Mouse (Mus musculus): ENCODE results near the gene Npc2. TPM values are rescaled to one million over a fixed set of nuclear protein-coding genes. Genes with fewer than 3 reads are reported as not detected.

The Npc2 gene
- polyA plus RNA-seq, 1 experiment: 677 TPM

DNA sequence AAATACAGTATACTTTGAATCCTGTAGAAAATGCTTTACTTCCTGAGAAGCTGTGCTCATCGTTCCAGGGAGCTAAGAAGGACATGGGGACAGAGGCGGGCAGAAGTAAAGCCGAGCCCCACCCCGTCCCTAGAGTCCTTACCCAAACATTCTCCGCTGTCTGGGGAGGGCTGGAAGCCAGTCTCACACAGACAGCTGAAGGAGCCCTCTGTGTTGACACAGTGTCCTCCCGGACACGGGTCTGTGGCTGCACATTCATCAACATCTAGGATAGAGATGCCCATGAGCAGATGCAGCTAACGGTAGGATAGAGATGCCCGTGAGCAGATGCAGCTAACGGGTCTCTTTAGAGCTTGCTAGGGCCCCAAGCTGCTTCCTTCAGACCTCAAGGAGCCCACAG lies 17.9 kb upstream of the Npc2 start:
- no peaks in the 10 kb centered on the region for H3K4me1 ChIP-seq (ENCODE audit: control insufficient read depth, insufficient read depth, low read length)
- H3K4me3 ChIP-seq (ENCODE audit: insufficient read depth, low read length): no peak overlapping the region
- no peak overlapping the region for H3K27ac ChIP-seq (ENCODE audit: insufficient read depth, low read depth, low read length)
- no peak for TF ChIP-seq CTCF (IDR thresholded peaks at IDR 0.05; ENCODE audit: low read depth, low read length)
- TF ChIP-seq POLR2A (IDR thresholded peaks at IDR 0.05; ENCODE audit: borderline replicate concordance, low read depth, low read length): no peak; the same call in 1 of the 2 replicates

- Histone ChIP-seq H3K4me1 (ENCODE audit: control insufficient read depth, insufficient read depth, low read length) (no peaks in the 10 kb centered on the region; the same call in 1 of the 2 replicates), H3K4me3 (ENCODE audit: insufficient read depth, low read length) (no peak overlapping the region), H3K27ac (ENCODE audit: insufficient read depth, low read depth, low read length) (no peak overlapping the region)
- TF ChIP-seq POLR2A (IDR thresholded peaks at IDR 0.05; ENCODE audit: borderline replicate concordance, low read depth, low read length) (no peak), CTCF (IDR thresholded peaks at IDR 0.05; ENCODE audit: low read depth, low read length) (no peak)
These were observed 13.1 kb upstream of the Npc2 start for GRCm38 (mm10) chr12:84786091-84786490.

GRCm38 (mm10) chr12:84784604-84785381 lies 11.8 kb upstream of the Npc2 start:
- TF ChIP-seq POLR2A (IDR thresholded peaks at IDR 0.05; ENCODE audit: borderline replicate concordance, low read depth, low read length) (no peak), CTCF (IDR thresholded peaks at IDR 0.05; ENCODE audit: low read depth, low read length) (peak; percentile 85)
- Histone ChIP-seq H3K27ac (ENCODE audit: insufficient read depth, low read depth, low read length) (no peak overlapping the region), H3K4me1 (ENCODE audit: control insufficient read depth, insufficient read depth, low read length) (no peaks in the 10 kb centered on the region; the same call in 1 of the 2 replicates), H3K4me3 (ENCODE audit: insufficient read depth, low read length) (no peak overlapping the region)

- no peak overlapping the region for H3K27ac ChIP-seq (ENCODE audit: insufficient read depth, low read depth, low read length)
- peaks cover 4% of the 10 kb centered on the region for H3K4me1 ChIP-seq (ENCODE audit: control insufficient read depth, insufficient read depth, low read length)
- H3K4me3 ChIP-seq (ENCODE audit: insufficient read depth, low read length): no peak overlapping the region
- TF ChIP-seq POLR2A (IDR thresholded peaks at IDR 0.05; ENCODE audit: borderline replicate concordance, low read depth, low read length) (no peak), CTCF (IDR thresholded peaks at IDR 0.05; ENCODE audit: low read depth, low read length) (no peak)
These were observed 3.3 kb upstream of the Npc2 start for GRCm38 (mm10) chr12:84776229-84776628.

- TF ChIP-seq CTCF (IDR thresholded peaks at IDR 0.05; ENCODE audit: low read depth, low read length) (no peak), POLR2A (IDR thresholded peaks at IDR 0.05; ENCODE audit: borderline replicate concordance, low read depth, low read length) (no peak)
- Histone ChIP-seq H3K4me1 (ENCODE audit: control insufficient read depth, insufficient read depth, low read length) (peaks cover 19% of the 10 kb centered on the region), H3K27ac (ENCODE audit: insufficient read depth, low read depth, low read length) (no peak overlapping the region), H3K4me3 (ENCODE audit: insufficient read depth, low read length) (no peak overlapping the region)
These were observed 1.4 kb upstream of the Npc2 start for GRCm38 (mm10) chr12:84774376-84774775.

DNA sequence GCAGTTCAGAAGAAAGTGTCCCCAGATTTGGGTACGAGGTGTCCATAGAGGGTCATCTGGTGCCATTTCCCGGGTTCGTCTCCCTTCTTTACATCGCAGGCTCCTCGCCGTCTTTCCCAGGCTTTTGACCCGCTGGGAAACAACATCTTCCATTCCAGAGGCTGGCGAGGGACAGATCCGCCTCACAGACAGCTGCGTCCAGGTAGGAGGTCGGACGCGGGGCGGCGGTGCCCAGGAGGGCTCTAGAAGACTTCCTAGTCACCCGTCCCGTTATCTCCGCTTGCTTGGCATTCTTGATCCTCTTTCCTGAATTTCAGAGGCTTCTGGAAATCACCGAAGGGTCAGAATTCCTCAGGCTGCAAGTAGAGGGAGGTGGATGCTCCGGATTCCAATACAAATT lies 524 bp upstream of the Npc2 start:
- TF ChIP-seq CTCF (IDR thresholded peaks at IDR 0.05; ENCODE audit: low read depth, low read length) (no peak), POLR2A (IDR thresholded peaks at IDR 0.05; ENCODE audit: borderline replicate concordance, low read depth, low read length) (no peak)
- peak overlapping the region; percentile 75 for H3K4me3 ChIP-seq (ENCODE audit: insufficient read depth, low read length)
- H3K27ac ChIP-seq (ENCODE audit: insufficient read depth, low read depth, low read length): peak overlapping the region; percentile 14
- H3K4me1 ChIP-seq (ENCODE audit: control insufficient read depth, insufficient read depth, low read length): peaks cover 27% of the 10 kb centered on the region

DNA sequence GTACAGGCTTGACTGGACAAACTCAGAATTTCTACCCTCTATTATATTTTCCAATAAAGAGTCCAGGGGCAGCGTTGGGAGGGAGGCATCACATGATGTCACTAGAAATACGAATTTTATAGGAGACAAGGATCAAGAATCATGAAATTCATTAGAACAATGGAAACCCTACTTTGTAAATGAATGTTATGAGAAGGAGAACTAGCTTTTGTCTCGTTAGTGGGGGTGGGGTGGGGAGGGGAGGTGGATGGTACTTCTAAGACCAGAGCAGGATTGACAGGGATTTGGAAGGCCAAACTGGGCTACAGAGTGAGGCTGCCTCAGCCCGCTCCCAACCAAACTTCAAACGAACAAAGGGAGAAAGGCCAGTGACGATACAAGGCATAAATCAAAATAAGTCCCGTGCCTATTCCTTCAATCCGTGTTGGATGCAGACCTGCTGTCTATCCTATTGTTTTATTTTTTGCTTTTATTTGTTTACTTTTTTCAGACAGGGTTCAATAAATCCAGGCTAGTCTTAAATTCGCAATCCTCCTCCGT lies 901 bp downstream of the Npc2 start:
- TF ChIP-seq POLR2A (IDR thresholded peaks at IDR 0.05; ENCODE audit: borderline replicate concordance, low read depth, low read length) (no peak), CTCF (IDR thresholded peaks at IDR 0.05; ENCODE audit: low read depth, low read length) (no peak)
- Histone ChIP-seq H3K4me1 (ENCODE audit: control insufficient read depth, insufficient read depth, low read length) (peaks cover 39% of the 10 kb centered on the region), H3K4me3 (ENCODE audit: insufficient read depth, low read length) (peak overlapping the region; percentile 95), H3K27ac (ENCODE audit: insufficient read depth, low read depth, low read length) (peak overlapping the region; percentile 99)

DNA sequence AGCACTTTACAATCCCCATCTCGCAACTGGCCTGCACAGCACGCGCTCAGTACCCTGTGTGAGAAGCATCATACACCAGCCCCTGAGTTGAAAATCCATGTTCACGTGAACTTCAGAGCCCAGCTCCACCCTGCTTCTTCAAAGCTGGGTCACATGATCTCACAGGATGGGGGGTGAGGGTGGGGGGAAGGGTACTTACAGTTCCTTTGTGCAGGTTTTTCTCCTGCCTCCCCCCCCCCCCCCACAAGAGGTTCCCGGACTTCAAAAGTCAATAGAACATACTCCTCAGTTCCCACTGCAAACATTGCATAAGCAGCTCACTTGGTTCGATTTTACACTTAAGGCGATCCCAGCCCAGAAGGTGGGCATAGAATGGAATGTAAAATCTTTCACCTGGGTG lies 3.3 kb downstream of the Npc2 start:
- Histone ChIP-seq H3K4me1 (ENCODE audit: control insufficient read depth, insufficient read depth, low read length) (peaks cover 62% of the 10 kb centered on the region), H3K27ac (ENCODE audit: insufficient read depth, low read depth, low read length) (no peak overlapping the region)

DNA sequence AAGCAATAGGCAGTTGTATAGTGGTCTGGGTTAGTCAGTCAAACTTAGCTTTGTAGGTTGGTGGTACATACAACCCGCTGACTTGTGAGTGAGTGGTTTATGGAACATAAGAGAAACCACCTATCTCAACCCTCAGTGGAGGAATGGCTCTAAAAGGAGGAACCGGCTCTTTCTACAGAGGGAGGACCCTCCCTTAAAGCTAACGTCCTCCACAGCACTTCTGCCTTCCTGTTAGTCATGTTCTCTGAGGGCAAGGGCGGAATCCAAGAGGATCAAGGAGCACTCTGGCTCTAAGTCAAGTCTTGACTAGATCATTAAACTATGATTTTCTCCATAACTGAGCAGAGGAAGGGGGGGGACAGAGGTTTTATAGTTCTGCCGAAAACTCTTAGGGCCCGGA lies 5.4 kb downstream of the Npc2 start:
- no peak for TF ChIP-seq CTCF (IDR thresholded peaks at IDR 0.05; ENCODE audit: low read depth, low read length)
- TF ChIP-seq POLR2A (IDR thresholded peaks at IDR 0.05; ENCODE audit: borderline replicate concordance, low read depth, low read length): no peak
- peak overlapping the region; percentile 65 for H3K27ac ChIP-seq (ENCODE audit: insufficient read depth, low read depth, low read length)
- peaks cover 79% of the 10 kb centered on the region for H3K4me1 ChIP-seq (ENCODE audit: control insufficient read depth, insufficient read depth, low read length)
- H3K4me3 ChIP-seq (ENCODE audit: insufficient read depth, low read length): peak overlapping the region; percentile 18; the same call in 1 of the 2 replicates

More for the DNA sequence above, 3.3 kb downstream of the Npc2 start:
- TF ChIP-seq CTCF (IDR thresholded peaks at IDR 0.05; ENCODE audit: low read depth, low read length) (no peak), POLR2A (IDR thresholded peaks at IDR 0.05; ENCODE audit: borderline replicate concordance, low read depth, low read length) (no peak)
- H3K4me3 ChIP-seq (ENCODE audit: insufficient read depth, low read length): no peak overlapping the region

- TF ChIP-seq CTCF (IDR thresholded peaks at IDR 0.05; ENCODE audit: low read depth, low read length) (no peak), POLR2A (IDR thresholded peaks at IDR 0.05; ENCODE audit: borderline replicate concordance, low read depth, low read length) (no peak)
- Histone ChIP-seq H3K4me1 (ENCODE audit: control insufficient read depth, insufficient read depth, low read length) (peaks cover 88% of the 10 kb centered on the region), H3K4me3 (ENCODE audit: insufficient read depth, low read length) (no peak overlapping the region), H3K27ac (ENCODE audit: insufficient read depth, low read depth, low read length) (peak overlapping the region; percentile 26; the same call in 1 of the 2 replicates)
These were observed 6.7 kb downstream of the Npc2 start for GRCm38 (mm10) chr12:84766113-84766735.

All from bone marrow macrophage, adult 2 months (primary cell).